Mouse (Mus musculus) forebrain, postnatal 0 days (tissue): Measurements from ENCODE around the gene Cd37. TPM values are rescaled to one million over a fixed set of nuclear protein-coding genes. Genes with fewer than 3 reads are reported as not detected.

Experiments used
- ATAC-seq: fragments of 200-750 bp; cut with Nextera tagmentation; 2 replicates; pipeline ENCODE4 v1.8.0; 2017; ENCODE audit warnings: mild to moderate bottlenecking, moderate library complexity
- DNase-seq: peaks from one replicate; pipeline ENCODE4 v3.0.0-alpha.2; 2015
- H3K27ac ChIP-seq: fragments of 300-500 bp; sonication (generic); 2 replicates; pipeline ENCODE4 v1.5.1; 2014; ENCODE audit warnings: low read depth, mild to moderate bottlenecking, antibody characterized with exemption, low read length, moderate library complexity, mixed read lengths
- H3K27me3 ChIP-seq: fragments of 300-500 bp; sonication (generic); 2 replicates; pipeline ENCODE4 v1.6.1; 2014; ENCODE audit warnings: mild to moderate bottlenecking, low read length, mixed read lengths; ENCODE audit not compliant: insufficient read depth
- H3K36me3 ChIP-seq: fragments of 300-500 bp; sonication (generic); 2 replicates; pipeline ENCODE4 v1.6.1; 2014; ENCODE audit warnings: mild to moderate bottlenecking, moderate library complexity; ENCODE audit not compliant: insufficient read depth
- H3K4me1 ChIP-seq: fragments of 300-500 bp; sonication (generic); 2 replicates; pipeline ENCODE4 v1.6.1; 2014; ENCODE audit warnings: antibody characterized with exemption; ENCODE audit not compliant: insufficient read depth
- H3K4me2 ChIP-seq: fragments of 300-500 bp; sonication (generic); 2 replicates; pipeline ENCODE4 v1.6.1; 2014; ENCODE audit warnings: low read depth, mild to moderate bottlenecking, moderate library complexity
- H3K4me3 ChIP-seq: fragments of 300-500 bp; sonication (generic); 2 replicates; pipeline ENCODE4 v1.5.1; 2014; ENCODE audit warnings: low read depth, low read length, mixed read lengths
- H3K9ac ChIP-seq: fragments of 300-500 bp; sonication (generic); 2 replicates; pipeline ENCODE4 v1.6.1; 2014; ENCODE audit warnings: mild to moderate bottlenecking
- H3K9me3 ChIP-seq: fragments of 300-500 bp; sonication (generic); 2 replicates; pipeline ENCODE4 v1.6.1; 2016; ENCODE audit warnings: low read length
- CTCF ChIP-seq: sonication (generic); IDR thresholded peaks from 2 replicates; pipeline ENCODE4 v1.5.1; 2016; ENCODE audit warnings: antibody characterized with exemption, control low read depth, low read depth
- WGBS: fragments of 180-500 bp; shearing (Covaris S2); extraction: QIAGEN DNeasy Blood & Tissue Kit; methylation state at CpG from one replicate; pipeline ENCODE4 v1.1.7; 2014; 5-methylcytosine and 5-hydroxymethylcytosine counted together
- polyA plus RNA-seq: library from polyadenylated mRNA; unstranded; fragments of >200 nt; fragmentation: Nextera tagmentation; extraction: Ambion mirVana; gene quantifications from 2 replicates; pipeline ENCODE4 v1.2.1, GENCODE M21; 2015
- total RNA-seq: library from RNA; depleted of rRNA; stranded (reverse); fragments of >200 nt; gene quantifications from 2 replicates; pipeline ENCODE4 v1.2.3, GENCODE M21; 2014

Gene Cd37
- total and polyA plus RNA-seq, 2 experiments from 2014 or later: 0.62 to 2.0 TPM

- Histone ChIP-seq H3K4me2 (peak within 1 kb of the TSS; percentile 85), H3K9me3 (no peaks in the 10 kb centered on the region), H3K36me3 (no peaks in the 10 kb centered on the region), H3K9ac (peak within 1 kb of the TSS; percentile 56), H3K27me3 (0 out of 2 replicates have a peak, but pooled peaks cover 6% of the 10 kb centered on the region), H3K27ac (peak within 1 kb of the TSS; percentile 50; the same call in 1 of the 2 replicates), H3K4me1 (peaks cover 14% of the 10 kb centered on the region), H3K4me3 (peak within 1 kb of the TSS; percentile 34)
- no peak for TF ChIP-seq CTCF
- WGBS: 3% methylated on average over 50 of the region's 55 CpGs
- ATAC-seq (peak; percentile 49), DNase-seq (no peak)
Measured at GRCm38 (mm10) chr7:45215673-45216441, 23.1 kb downstream of the Cd37 start, which contains the start of gene Tead2. Gene Tead2 (plus strand): TSS chr7:45215753.

- 67% methylated on average over 5 of the region's 5 CpGs for WGBS
- H3K36me3 ChIP-seq: no peaks in the 10 kb centered on the region
- no peak for DNase-seq
- no peak overlapping the region for H3K4me3 ChIP-seq
- ATAC-seq: no peak
- H3K9ac ChIP-seq: no peak overlapping the region
- H3K4me2 ChIP-seq: no peak overlapping the region
- H3K27me3 ChIP-seq: peaks cover 8% of the 10 kb centered on the region
- peaks cover 14% of the 10 kb centered on the region for H3K4me1 ChIP-seq
- TF ChIP-seq CTCF: no peak
- 0 out of 2 replicates have a peak overlapping the region, but pooled peaks have one; percentile 40 for H3K27ac ChIP-seq
- H3K9me3 ChIP-seq: no peaks in the 10 kb centered on the region
Measured at GRCm38 (mm10) chr7:45213708-45214107, 25.2 kb downstream of the Cd37 start.

- 79% methylated on average over 7 of the region's 7 CpGs for WGBS
- ATAC-seq (no peak), DNase-seq (no peak)
- Histone ChIP-seq H3K27me3 (peaks cover 8% of the 10 kb centered on the region), H3K9me3 (no peaks in the 10 kb centered on the region), H3K4me1 (peaks cover 14% of the 10 kb centered on the region), H3K4me2 (no peak overlapping the region), H3K4me3 (no peak overlapping the region), H3K9ac (no peak overlapping the region), H3K27ac (no peak overlapping the region), H3K36me3 (no peaks in the 10 kb centered on the region)
- TF ChIP-seq CTCF: no peak
Measured at GRCm38 (mm10) chr7:45212356-45212755, 26.6 kb downstream of the Cd37 start.

GRCm38 (mm10) chr7:45211851-45212251 is 27.1 kb downstream of the Cd37 start, which contains the start of gene Dkkl1:
Gene Dkkl1 (minus strand): TSS chr7:45212147.
- Histone ChIP-seq H3K9me3 (no peaks in the 10 kb centered on the region), H3K4me1 (peaks cover 13% of the 10 kb centered on the region), H3K27ac (no peak within 1 kb of the TSS), H3K4me2 (peak within 1 kb of the TSS; percentile 23; the same call in 1 of the 2 replicates), H3K9ac (no peak within 1 kb of the TSS), H3K27me3 (peaks cover 8% of the 10 kb centered on the region), H3K36me3 (no peaks in the 10 kb centered on the region), H3K4me3 (0 out of 2 replicates have a peak within 1 kb of the TSS, but pooled peaks have one; percentile 7)
- no peak for DNase-seq
- ATAC-seq: no peak
- 8% methylated on average over 17 of the region's 17 CpGs for WGBS
- no peak for TF ChIP-seq CTCF

GRCm38 (mm10) chr7:45211070-45211469 is 27.8 kb downstream of the Cd37 start:
- 79% methylated on average over 10 of the region's 10 CpGs for WGBS
- no peak overlapping the region for H3K4me3 ChIP-seq
- no peak overlapping the region for H3K27ac ChIP-seq
- peaks cover 9% of the 10 kb centered on the region; the same call in 1 of the 2 replicates for H3K4me1 ChIP-seq
- no peak for TF ChIP-seq CTCF
- DNase-seq (no peak), ATAC-seq (no peak)
- H3K9ac ChIP-seq: no peak overlapping the region
- H3K9me3 ChIP-seq: no peaks in the 10 kb centered on the region
- H3K4me2 ChIP-seq: no peak overlapping the region
- no peaks in the 10 kb centered on the region for H3K36me3 ChIP-seq
- H3K27me3 ChIP-seq: peaks cover 8% of the 10 kb centered on the region

- peaks cover 8% of the 10 kb centered on the region for H3K27me3 ChIP-seq
- ATAC-seq (no peak), DNase-seq (no peak)
- 0 out of 2 replicates have a peak, but pooled peaks cover 4% of the 10 kb centered on the region for H3K4me1 ChIP-seq
- H3K36me3 ChIP-seq: no peaks in the 10 kb centered on the region
- no peak overlapping the region for H3K27ac ChIP-seq
- H3K4me3 ChIP-seq: no peak overlapping the region
- H3K4me2 ChIP-seq: no peak overlapping the region
- TF ChIP-seq CTCF: no peak
- no peaks in the 10 kb centered on the region for H3K9me3 ChIP-seq
- WGBS: 79% methylated on average over 6 of the region's 6 CpGs
- H3K9ac ChIP-seq: no peak overlapping the region
Measured at GRCm38 (mm10) chr7:45208260-45208659, 30.7 kb downstream of the Cd37 start.
